Mouse (Mus musculus): ENCODE measurements at regions not wholly inside any gene's neighbourhood (a gene's known extent, or its start where the extent isn't known, plus 50 kb on each side); places are given as distances from the start of the nearest gene placed in this dataset.

DNA sequence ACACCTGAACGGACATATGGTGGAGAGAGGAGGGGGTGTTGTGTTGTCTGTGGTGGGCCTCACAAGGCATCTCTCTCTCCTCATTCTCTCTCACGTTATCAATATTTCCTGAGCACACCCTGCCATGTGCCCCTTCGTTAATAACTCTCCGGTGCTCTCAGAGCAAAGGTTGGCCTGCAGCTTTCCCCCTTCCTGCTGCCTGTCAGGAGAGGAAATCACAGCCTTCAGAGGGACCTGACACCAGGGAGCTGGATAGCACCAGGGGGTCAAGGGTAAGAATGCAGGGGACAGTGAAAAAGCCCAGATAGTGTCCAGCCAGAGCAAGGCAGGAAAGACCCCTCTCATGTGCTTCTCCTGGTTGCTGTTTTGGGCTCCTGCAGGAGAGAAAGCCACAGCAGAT is 167.3 kb downstream of the Icos start:
- TF ChIP-seq CTCF (IDR thresholded peaks at IDR 0.05; ENCODE audit: low read depth): no peak
- no peak for TF ChIP-seq EP300 (IDR thresholded peaks at IDR 0.05; ENCODE audit: low read depth)
- ATAC-seq (no peak), DNase-seq (no peak)
- H3K27me3 ChIP-seq (ENCODE audit: insufficient read depth, low read length): no peaks in the 10 kb centered on the region
- WGBS (ENCODE audit: insufficient replicate concordance): 54% methylated on average over 4 of the region's 4 CpGs
- H3K27ac ChIP-seq (ENCODE audit: low read depth): no peak overlapping the region
- H3K4me3 ChIP-seq (ENCODE audit: low read depth, low read length): no peak overlapping the region
- H3K9ac ChIP-seq (replicated peaks): no peak overlapping the region
- H3K9me3 ChIP-seq (ENCODE audit: low read length): no peaks in the 10 kb centered on the region
- H3K36me3 ChIP-seq (replicated peaks; ENCODE audit: insufficient read depth, low read length): no peaks in the 10 kb centered on the region
- H3K4me2 ChIP-seq (ENCODE audit: low read depth, low read length): no peak overlapping the region
- H3K4me1 ChIP-seq (ENCODE audit: insufficient read depth): peaks cover 3% of the 10 kb centered on the region

GRCm38 (mm10) chr1:61145572-61145971 is 167.8 kb downstream of the Icos start:
- Histone ChIP-seq H3K27me3 (ENCODE audit: insufficient read depth, low read length) (no peaks in the 10 kb centered on the region), H3K4me2 (ENCODE audit: low read depth, low read length) (no peak overlapping the region), H3K4me3 (ENCODE audit: low read depth, low read length) (no peak overlapping the region), H3K4me1 (ENCODE audit: insufficient read depth) (peaks cover 3% of the 10 kb centered on the region), H3K9me3 (ENCODE audit: low read length) (no peaks in the 10 kb centered on the region), H3K9ac (replicated peaks) (no peak overlapping the region), H3K27ac (ENCODE audit: low read depth) (no peak overlapping the region), H3K36me3 (replicated peaks; ENCODE audit: insufficient read depth, low read length) (no peaks in the 10 kb centered on the region)
- WGBS (ENCODE audit: insufficient replicate concordance): 66% methylated on average over 7 of the region's 7 CpGs
- TF ChIP-seq EP300 (IDR thresholded peaks at IDR 0.05; ENCODE audit: low read depth) (no peak), CTCF (IDR thresholded peaks at IDR 0.05; ENCODE audit: low read depth) (no peak)
- DNase-seq (no peak), ATAC-seq (no peak)

DNA sequence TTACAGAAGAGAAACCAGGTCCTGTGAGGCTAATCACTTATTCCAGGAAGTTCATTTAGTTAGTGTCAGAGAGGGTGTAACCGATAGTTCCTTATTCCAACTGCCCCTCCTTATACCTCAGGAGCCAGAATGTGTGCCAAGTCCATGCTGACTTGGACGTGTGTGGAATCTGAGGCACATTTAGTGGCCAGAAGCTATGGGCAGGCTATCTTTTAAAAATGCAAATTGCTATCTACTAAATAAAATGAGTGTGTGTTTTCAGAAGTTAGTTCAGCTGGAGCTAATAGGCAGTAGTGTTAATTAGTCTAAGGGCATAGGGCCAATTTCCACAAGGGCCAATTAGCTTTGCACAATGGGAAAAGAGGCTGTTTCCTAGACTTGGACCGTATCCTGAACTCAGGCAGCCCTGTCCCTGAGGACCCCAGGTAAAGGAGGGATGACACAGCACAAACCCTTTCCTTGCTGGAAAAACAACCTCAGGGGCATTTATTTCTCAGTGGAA is 168.5 kb downstream of the Icos start:
- H3K4me3 ChIP-seq (ENCODE audit: low read depth, low read length): no peak overlapping the region
- no peak for DNase-seq
- H3K4me1 ChIP-seq (ENCODE audit: insufficient read depth): peaks cover 3% of the 10 kb centered on the region
- 49% methylated on average over 3 of the region's 3 CpGs for WGBS (ENCODE audit: insufficient replicate concordance)
- no peaks in the 10 kb centered on the region for H3K27me3 ChIP-seq (ENCODE audit: insufficient read depth, low read length)
- no peak overlapping the region for H3K27ac ChIP-seq (ENCODE audit: low read depth)
- ATAC-seq: no peak
- no peak for TF ChIP-seq EP300 (IDR thresholded peaks at IDR 0.05; ENCODE audit: low read depth)
- TF ChIP-seq CTCF (IDR thresholded peaks at IDR 0.05; ENCODE audit: low read depth): no peak
- H3K4me2 ChIP-seq (ENCODE audit: low read depth, low read length): no peak overlapping the region
- H3K9ac ChIP-seq (replicated peaks): no peak overlapping the region
- no peaks in the 10 kb centered on the region for H3K9me3 ChIP-seq (ENCODE audit: low read length)
- H3K36me3 ChIP-seq (replicated peaks; ENCODE audit: insufficient read depth, low read length): no peaks in the 10 kb centered on the region

GRCm38 (mm10) chr1:61151742-61152141 is 174.0 kb downstream of the Icos start:
- ATAC-seq: no peak
- WGBS (ENCODE audit: insufficient replicate concordance): 59% methylated on average over 2 of the region's 2 CpGs
- no peak overlapping the region for H3K27ac ChIP-seq (ENCODE audit: low read depth)
- TF ChIP-seq CTCF (IDR thresholded peaks at IDR 0.05; ENCODE audit: low read depth): no peak
- no peak for TF ChIP-seq EP300 (IDR thresholded peaks at IDR 0.05; ENCODE audit: low read depth)
- H3K9me3 ChIP-seq (ENCODE audit: low read length): no peaks in the 10 kb centered on the region
- H3K9ac ChIP-seq (replicated peaks): no peak overlapping the region
- no peaks in the 10 kb centered on the region for H3K27me3 ChIP-seq (ENCODE audit: insufficient read depth, low read length)
- no peak overlapping the region for H3K4me2 ChIP-seq (ENCODE audit: low read depth, low read length)
- no peak for DNase-seq
- no peaks in the 10 kb centered on the region; the same call in none of the 2 replicates for H3K4me1 ChIP-seq (ENCODE audit: insufficient read depth)
- no peak overlapping the region for H3K4me3 ChIP-seq (ENCODE audit: low read depth, low read length)
- no peaks in the 10 kb centered on the region for H3K36me3 ChIP-seq (replicated peaks; ENCODE audit: insufficient read depth, low read length)

DNA sequence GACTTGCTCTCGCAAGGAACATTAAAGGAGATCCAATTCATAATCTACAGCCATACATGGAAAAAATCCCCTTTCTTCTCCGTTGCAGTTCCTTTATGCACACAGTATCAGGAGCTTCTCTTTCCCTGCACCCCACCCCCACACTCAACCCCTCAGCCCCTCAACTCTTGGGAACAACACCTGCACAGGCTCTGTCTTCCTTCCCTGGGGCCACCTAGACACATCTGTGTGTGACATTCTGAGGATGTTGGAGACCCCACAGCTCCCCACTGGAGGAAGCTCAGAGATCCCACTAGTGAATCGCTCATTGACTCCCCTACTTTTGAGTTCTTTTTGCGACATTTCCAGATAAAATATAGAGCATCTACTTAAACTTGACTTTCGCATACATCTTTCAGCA is 174.4 kb downstream of the Icos start:
- Histone ChIP-seq H3K4me2 (ENCODE audit: low read depth, low read length) (no peak overlapping the region), H3K27me3 (ENCODE audit: insufficient read depth, low read length) (no peaks in the 10 kb centered on the region), H3K9me3 (ENCODE audit: low read length) (no peaks in the 10 kb centered on the region), H3K4me3 (ENCODE audit: low read depth, low read length) (no peak overlapping the region), H3K4me1 (ENCODE audit: insufficient read depth) (no peaks in the 10 kb centered on the region; the same call in 1 of the 2 replicates), H3K27ac (ENCODE audit: low read depth) (no peak overlapping the region), H3K36me3 (replicated peaks; ENCODE audit: insufficient read depth, low read length) (no peaks in the 10 kb centered on the region), H3K9ac (replicated peaks) (no peak overlapping the region)
- no peak for ATAC-seq
- TF ChIP-seq CTCF (IDR thresholded peaks at IDR 0.05; ENCODE audit: low read depth): no peak
- no peak for TF ChIP-seq EP300 (IDR thresholded peaks at IDR 0.05; ENCODE audit: low read depth)
- 75% methylated on average over 5 of the region's 5 CpGs for WGBS (ENCODE audit: insufficient replicate concordance)
- no peak for DNase-seq

GRCm38 (mm10) chr1:61154216-61154615 is 176.5 kb downstream of the Icos start:
- H3K9ac ChIP-seq (replicated peaks): no peak overlapping the region
- no peak overlapping the region for H3K4me2 ChIP-seq (ENCODE audit: low read depth, low read length)
- ATAC-seq: no peak
- DNase-seq: no peak
- H3K27ac ChIP-seq (ENCODE audit: low read depth): no peak overlapping the region
- H3K4me1 ChIP-seq (ENCODE audit: insufficient read depth): no peaks in the 10 kb centered on the region
- 79% methylated on average over 3 of the region's 3 CpGs for WGBS (ENCODE audit: insufficient replicate concordance)
- no peaks in the 10 kb centered on the region for H3K9me3 ChIP-seq (ENCODE audit: low read length)
- H3K27me3 ChIP-seq (ENCODE audit: insufficient read depth, low read length): no peaks in the 10 kb centered on the region
- no peak overlapping the region for H3K4me3 ChIP-seq (ENCODE audit: low read depth, low read length)
- no peaks in the 10 kb centered on the region for H3K36me3 ChIP-seq (replicated peaks; ENCODE audit: insufficient read depth, low read length)
- no peak for TF ChIP-seq CTCF (IDR thresholded peaks at IDR 0.05; ENCODE audit: low read depth)
- TF ChIP-seq EP300 (IDR thresholded peaks at IDR 0.05; ENCODE audit: low read depth): no peak

DNA sequence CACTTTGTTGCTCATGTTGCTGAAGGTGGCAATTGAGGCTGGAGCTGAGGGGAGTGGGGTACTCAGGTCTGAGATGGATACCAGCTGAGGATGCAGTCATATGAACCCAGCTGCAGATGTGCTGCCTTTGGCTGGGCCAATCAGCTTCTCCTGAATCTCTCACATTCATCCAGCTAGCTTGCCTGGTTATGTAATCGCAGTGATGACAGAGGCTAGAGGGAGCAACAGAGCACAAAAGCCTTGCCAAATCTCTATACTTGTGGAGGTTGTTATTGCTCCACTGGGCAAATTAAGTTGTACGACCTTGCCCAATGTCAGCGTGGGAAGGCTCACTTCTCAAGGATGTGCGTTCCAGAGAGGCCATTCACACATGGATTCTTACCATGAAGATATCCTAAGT is 179.5 kb downstream of the Icos start:
- Histone ChIP-seq H3K4me3 (ENCODE audit: low read depth, low read length) (no peak overlapping the region), H3K36me3 (replicated peaks; ENCODE audit: insufficient read depth, low read length) (no peaks in the 10 kb centered on the region), H3K4me2 (ENCODE audit: low read depth, low read length) (no peak overlapping the region), H3K4me1 (ENCODE audit: insufficient read depth) (no peaks in the 10 kb centered on the region), H3K9ac (replicated peaks) (no peak overlapping the region), H3K27me3 (ENCODE audit: insufficient read depth, low read length) (no peaks in the 10 kb centered on the region), H3K9me3 (ENCODE audit: low read length) (no peaks in the 10 kb centered on the region), H3K27ac (ENCODE audit: low read depth) (no peak overlapping the region)
- TF ChIP-seq CTCF (IDR thresholded peaks at IDR 0.05; ENCODE audit: low read depth) (no peak), EP300 (IDR thresholded peaks at IDR 0.05; ENCODE audit: low read depth) (no peak)
- ATAC-seq (no peak), DNase-seq (no peak)
- WGBS (ENCODE audit: insufficient replicate concordance): 68% methylated on average over 4 of the region's 4 CpGs
